Mouse (Mus musculus) cortical plate, adult 2 months (tissue): ENCODE measurements around the gene Creb3.

Source experiments
- CTCF ChIP-seq: fragments of 200-500 bp; IDR thresholded peaks from 2 replicates; pipeline ENCODE4 v1.5.1; 2011; ENCODE audit warnings: mild to moderate bottlenecking, control low read depth, low read length; ENCODE audit not compliant: insufficient read depth; ENCODE audit errors: extremely low read depth
- POLR2A ChIP-seq: fragments of 200-500 bp; IDR thresholded peaks from 2 replicates; pipeline ENCODE4 v1.6.1; 2011; ENCODE audit warnings: mild to moderate bottlenecking, low read length, control low read depth; ENCODE audit not compliant: insufficient read depth; ENCODE audit errors: extremely low read depth

DNA sequence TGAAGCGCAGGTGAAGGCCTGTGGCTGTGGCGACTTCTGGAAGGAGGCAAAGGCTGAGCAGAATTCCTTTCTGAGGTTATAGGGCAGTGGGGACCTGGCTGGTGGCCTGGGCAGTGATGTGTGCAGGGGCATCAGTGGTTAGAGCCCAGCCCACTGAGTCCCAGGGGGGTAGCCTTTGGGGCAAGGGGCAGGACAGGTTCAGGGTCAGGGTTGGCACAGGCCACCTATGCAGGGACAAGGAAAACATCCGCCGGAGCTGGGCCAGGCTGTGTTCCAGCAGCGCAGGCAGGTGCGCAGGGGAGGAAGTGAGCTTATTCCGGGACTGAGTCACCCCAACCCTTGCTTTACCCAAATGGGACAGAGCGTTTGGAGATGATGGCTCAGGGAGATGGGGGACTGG, 24.3 kb downstream of the Creb3 start:
- no peak for TF ChIP-seq POLR2A
- no peak for TF ChIP-seq CTCF
